Mouse (Mus musculus) liver, adult 2 months (tissue): ENCODE measurements around the gene Prkar2a. TPM values are rescaled to one million over a fixed set of nuclear protein-coding genes. Genes with fewer than 3 reads are reported as not detected.

ENCODE experiments used
- DNase-seq: peaks from one replicate; pipeline ENCODE4 v3.0.0-alpha.2; 2011; ENCODE audit warnings: low read depth, low spot score; ENCODE audit errors: extremely low read depth
- H3K27ac ChIP-seq: fragments of 200-500 bp; replicated peaks from 2 replicates; pipeline ENCODE4 v1.5.1; 2012; ENCODE audit warnings: low read depth, mild to moderate bottlenecking, control low read depth, inconsistent platforms, low read length; ENCODE audit not compliant: insufficient read depth
- H3K27me3 ChIP-seq: fragments of 200-500 bp; 2 replicates; pipeline ENCODE4 v1.6.1; 2012; ENCODE audit warnings: mild to moderate bottlenecking, moderate library complexity, low read length, inconsistent platforms; ENCODE audit not compliant: control insufficient read depth, insufficient read depth
- H3K36me3 ChIP-seq: fragments of 200-500 bp; 2 replicates; pipeline ENCODE4 v1.6.1; 2012; ENCODE audit warnings: low read length, inconsistent platforms; ENCODE audit not compliant: control insufficient read depth, insufficient read depth
- H3K4me1 ChIP-seq: fragments of 200-500 bp; 2 replicates; pipeline ENCODE4 v1.6.1; 2011; ENCODE audit warnings: low read length; ENCODE audit not compliant: control insufficient read depth, insufficient read depth
- H3K4me3 ChIP-seq: fragments of 200-500 bp; 2 replicates; pipeline ENCODE4 v1.5.1; 2011; ENCODE audit warnings: low read depth, mild to moderate bottlenecking, control low read depth, low read length, moderate library complexity; ENCODE audit not compliant: insufficient read depth
- H3K79me2 ChIP-seq: fragments of 200-500 bp; 2 replicates; pipeline ENCODE4 v1.6.1; 2012; ENCODE audit warnings: inconsistent platforms, mild to moderate bottlenecking, low read length, moderate library complexity; ENCODE audit not compliant: control insufficient read depth, insufficient read depth
- H3K9ac ChIP-seq: fragments of 200-500 bp; 2 replicates; pipeline ENCODE4 v1.6.1; 2012; ENCODE audit warnings: low read depth, mild to moderate bottlenecking, control low read depth, inconsistent platforms, low read length
- CTCF ChIP-seq: fragments of 200-500 bp; IDR thresholded peaks from 2 replicates; pipeline ENCODE4 v1.5.1; 2011; ENCODE audit warnings: low read depth, low read length, control low read depth
- POLR2A ChIP-seq: fragments of 200-500 bp; IDR thresholded peaks from 2 replicates; pipeline ENCODE4 v1.6.1; 2011; ENCODE audit warnings: low read length, control low read depth; ENCODE audit not compliant: insufficient read depth; ENCODE audit errors: extremely low read depth
- WGBS: fragments of 180-500 bp; shearing (Covaris S2); methylation state at CpG from one replicate; pipeline ENCODE4 v1.1.7; 2018; 5-methylcytosine and 5-hydroxymethylcytosine counted together
- polyA plus RNA-seq: library from polyadenylated mRNA; depleted of rRNA; stranded (reverse); fragments of >200 nt; gene quantifications from 2 replicates; pipeline ENCODE4 v1.2.3, GENCODE M21; 2012; rRNA removed
- total RNA-seq: library from RNA; depleted of rRNA; stranded (reverse); fragments of >200 nt; gene quantifications from 2 replicates; pipeline ENCODE4 v1.2.3, GENCODE M21; 2014; rRNA removed

Gene Prkar2a
- total and polyA plus RNA-seq, 2 experiments, result 20.0 to 23.4 TPM

- DNase-seq, result no peak
- WGBS, result 60% methylated on average over 3 of the region's 3 CpGs
- peaks cover 9% of the 10 kb centered on the region; the same call in 1 of the 2 replicates for H3K79me2 ChIP-seq
- no peak overlapping the region for H3K9ac ChIP-seq
- H3K4me3 ChIP-seq, result no peak overlapping the region
- H3K27ac ChIP-seq, result no peak overlapping the region
- no peak for TF ChIP-seq CTCF
- no peak for TF ChIP-seq POLR2A
- peaks cover 6% of the 10 kb centered on the region for H3K4me1 ChIP-seq
- no peaks in the 10 kb centered on the region for H3K27me3 ChIP-seq
- H3K36me3 ChIP-seq, result peaks cover 56% of the 10 kb centered on the region
Measured at GRCm38 (mm10) chr9:108799564-108799963, 110.5 kb downstream of the Prkar2a start.

Other genes with a start within 250 kb of the Prkar2a start
- 5.6 and 6.4 TPM in 2 replicates for gene Ccdc71, start 228.8 kb upstream of the Prkar2a start, total RNA-seq
- gene Ccdc71, start 228.8 kb upstream of the Prkar2a start, polyA plus RNA-seq, result 13.2 and 15.7 TPM in 2 replicates
- 8.7 and 10.1 TPM in 2 replicates for gene Klhdc8b, start 227.7 kb upstream of the Prkar2a start, total RNA-seq
- gene Klhdc8b, start 227.7 kb upstream of the Prkar2a start, polyA plus RNA-seq, result 13.2 and 25.6 TPM in 2 replicates
- gene Lamb2, start 209.6 kb upstream of the Prkar2a start, total RNA-seq, result 4.0 and 4.8 TPM in 2 replicates
- 2.7 and 5.0 TPM in 2 replicates for gene Lamb2, start 209.6 kb upstream of the Prkar2a start, polyA plus RNA-seq
- gene Usp19, start 198.7 kb upstream of the Prkar2a start, total RNA-seq, result 24.3 and 34.1 TPM in 2 replicates
- 51.7 and 80.5 TPM in 2 replicates for gene Usp19, start 198.7 kb upstream of the Prkar2a start, polyA plus RNA-seq
- gene Qars, start 181.6 kb upstream of the Prkar2a start, total RNA-seq, result 69.6 and 70.6 TPM in 2 replicates
- gene Qars, start 181.6 kb upstream of the Prkar2a start, polyA plus RNA-seq, result 90.2 and 99.4 TPM in 2 replicates
- 43.0 and 52.7 TPM in 2 replicates for gene Qrich1, start 172.5 kb upstream of the Prkar2a start, total RNA-seq
- gene Qrich1, start 172.5 kb upstream of the Prkar2a start, polyA plus RNA-seq, result 50.7 and 54.9 TPM in 2 replicates
- 33.6 and 39.3 TPM in 2 replicates for gene Impdh2, start 129.0 kb upstream of the Prkar2a start, total RNA-seq
- gene Impdh2, start 129.0 kb upstream of the Prkar2a start, polyA plus RNA-seq, result 62.5 and 72.8 TPM in 2 replicates
- 12.0 and 13.4 TPM in 2 replicates for gene Ndufaf3, start 121.9 kb upstream of the Prkar2a start, total RNA-seq
- gene Ndufaf3, start 121.9 kb upstream of the Prkar2a start, polyA plus RNA-seq, result 29.0 and 31.3 TPM in 2 replicates
- gene Dalrd3, start 119.4 kb upstream of the Prkar2a start, total RNA-seq, result 32.8 and 35.2 TPM in 2 replicates
- gene Dalrd3, start 119.4 kb upstream of the Prkar2a start, polyA plus RNA-seq, result 104 and 130 TPM in 2 replicates
- 6.4 and 8.1 TPM in 2 replicates for gene Wdr6, start 110.6 kb upstream of the Prkar2a start, total RNA-seq
- 8.4 and 14.8 TPM in 2 replicates for gene Wdr6, start 110.6 kb upstream of the Prkar2a start, polyA plus RNA-seq
- gene P4htm, start 91.6 kb upstream of the Prkar2a start, total RNA-seq, result 0.09 and 0.13 TPM in 2 replicates
- gene P4htm, start 91.6 kb upstream of the Prkar2a start, polyA plus RNA-seq, result 0.46 and 0.67 TPM in 2 replicates
- gene Arih2, start 39.9 kb upstream of the Prkar2a start, total RNA-seq, result 34.0 and 37.1 TPM in 2 replicates
- 25.5 and 26.8 TPM in 2 replicates for gene Arih2, start 39.9 kb upstream of the Prkar2a start, polyA plus RNA-seq
- 96.4 and 118 TPM in 2 replicates for gene Slc25a20, start 27.2 kb upstream of the Prkar2a start, total RNA-seq
- 52.5 and 70.6 TPM in 2 replicates for gene Slc25a20, start 27.2 kb upstream of the Prkar2a start, polyA plus RNA-seq
- 78.6 and 87.2 TPM in 2 replicates for gene Ip6k2, start 94.5 kb downstream of the Prkar2a start, total RNA-seq
- gene Ip6k2, start 94.5 kb downstream of the Prkar2a start, polyA plus RNA-seq, result 47.1 and 52.8 TPM in 2 replicates
- gene Nckipsd, start 119.1 kb downstream of the Prkar2a start, total RNA-seq, result 2.2 and 2.8 TPM in 2 replicates
- gene Nckipsd, start 119.1 kb downstream of the Prkar2a start, polyA plus RNA-seq, result 5.8 and 7.7 TPM in 2 replicates
- gene Celsr3, start 137.0 kb downstream of the Prkar2a start, total RNA-seq, result under 0.01 TPM in 1 of 2 replicates, not detected in the other
- gene Celsr3, start 137.0 kb downstream of the Prkar2a start, polyA plus RNA-seq, result not detected in 2 replicates
- 5.5 and 5.6 TPM in 2 replicates for gene Slc26a6, start 164.0 kb downstream of the Prkar2a start, total RNA-seq
- gene Slc26a6, start 164.0 kb downstream of the Prkar2a start, polyA plus RNA-seq, result 5.4 and 6.7 TPM in 2 replicates
- not detected in 2 replicates for gene Tmem89, start 225.3 kb downstream of the Prkar2a start, total RNA-seq
- 0.12 TPM in 1 of 2 replicates, not detected in the other for gene Tmem89, start 225.3 kb downstream of the Prkar2a start, polyA plus RNA-seq
- gene Uqcrc1, start 247.3 kb downstream of the Prkar2a start, total RNA-seq, result 323 and 384 TPM in 2 replicates
- gene Uqcrc1, start 247.3 kb downstream of the Prkar2a start, polyA plus RNA-seq, result 623 and 677 TPM in 2 replicates